Mouse (Mus musculus) cerebellum, postnatal 14 days (tissue): ENCODE results near the gene Tcp10b.
"Not testable (repeated sequence)": the region's sequence is repeated elsewhere in the genome, so short reads cannot be mapped to it uniquely, and the experiment has no call there.

Source experiments
- DNase-seq, 2 experiments: peaks; one replicate each; pipeline ENCODE4 v3.0.0; 2021; ENCODE audit warnings: mixed read lengths in 2 of 2

Gene Tcp10b

GRCm38 (mm10) chr17:13060804-13061203 is at the start of gene Tcp10b:
Gene Tcp10b, plus strand, starts transcription at chr17:13061104.
- not testable (repeated sequence) for DNase-seq

GRCm38 (mm10) chr17:13013316-13013715 is 47.6 kb upstream of the Tcp10b start:
- no peak for DNase-seq

DNA sequence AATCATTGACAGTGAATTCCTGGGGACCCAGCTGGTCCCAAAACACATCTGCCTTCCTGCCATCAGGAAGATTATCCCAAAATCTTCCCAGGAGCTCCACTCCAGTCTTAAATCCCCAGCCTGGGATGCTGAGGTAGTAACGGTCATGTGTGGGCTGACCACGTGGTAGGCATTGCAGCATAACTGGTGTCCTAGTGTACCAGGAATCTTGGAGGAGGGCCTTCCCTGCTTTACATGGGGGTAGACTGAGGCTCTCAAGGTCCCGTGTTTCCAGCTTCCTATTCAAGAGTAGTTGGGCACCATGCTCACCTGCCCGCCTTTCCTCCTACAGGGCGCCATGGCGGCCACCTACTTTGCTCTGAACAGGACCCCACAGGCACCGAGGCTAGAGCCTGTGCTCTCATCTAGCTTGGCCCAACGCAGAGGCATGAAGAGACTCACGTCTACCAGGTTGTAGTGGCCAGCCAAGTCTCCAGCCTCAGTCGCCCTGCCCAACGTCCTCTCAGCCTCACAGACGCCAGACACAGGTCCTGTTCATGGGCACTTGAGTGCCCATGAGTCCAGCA is 24.2 kb upstream of the Tcp10b start:
- not testable (repeated sequence) for DNase-seq

DNA sequence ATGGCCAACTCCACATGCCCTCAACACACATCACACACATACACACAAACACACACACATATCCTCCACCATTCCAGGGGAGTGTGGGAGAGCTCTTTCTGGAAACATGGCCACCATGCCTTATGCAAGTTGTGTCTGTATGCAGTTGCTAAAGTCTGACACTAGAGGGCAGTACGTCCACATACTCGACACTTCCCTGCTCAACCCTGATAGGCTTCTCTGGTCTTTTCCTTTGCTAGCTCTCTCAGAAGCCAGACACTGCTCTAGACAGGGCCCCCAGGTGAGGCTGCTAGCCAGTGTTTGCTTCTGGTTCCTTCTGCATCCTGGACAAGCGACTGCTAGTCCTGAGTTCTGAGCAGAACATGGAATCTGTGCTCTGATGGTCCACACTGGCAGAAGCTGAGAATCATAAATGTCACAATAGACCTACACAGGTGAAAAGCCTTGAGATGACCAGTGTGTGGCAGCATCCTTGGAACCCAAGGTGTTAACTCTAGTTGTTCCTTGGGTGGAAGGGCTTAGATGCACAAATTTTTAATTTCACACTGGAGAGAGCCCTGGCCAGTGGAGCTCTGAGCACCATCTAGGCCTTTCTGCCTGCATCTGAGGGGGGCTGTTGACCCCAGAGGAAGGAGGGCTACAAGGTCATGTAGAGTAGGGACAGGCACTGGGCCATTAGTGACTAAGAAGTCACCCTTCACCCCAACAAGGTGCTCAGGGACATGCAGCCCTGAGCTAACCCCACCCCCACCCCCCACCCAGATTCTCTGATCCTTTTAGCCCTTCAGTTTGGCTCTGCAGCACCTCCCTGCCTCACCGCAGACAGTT is 16.8 kb upstream of the Tcp10b start:
- DNase-seq = peak; percentile 71 to 73

- not testable (repeated sequence) for DNase-seq
Measured at GRCm38 (mm10) chr17:13052124-13052813, 8.6 kb upstream of the Tcp10b start, which contains the start of gene Gpr31b. Gene Gpr31b, minus strand, starts transcription at chr17:13052296.

- DNase-seq = not testable (repeated sequence)
Measured at GRCm38 (mm10) chr17:13062882-13063281, 2.0 kb downstream of the Tcp10b start.

GRCm38 (mm10) chr17:13067864-13068385 is 7.0 kb downstream of the Tcp10b start:
- not testable (repeated sequence) for DNase-seq

- not testable (repeated sequence) for DNase-seq
Measured at GRCm38 (mm10) chr17:13069227-13069626, 8.3 kb downstream of the Tcp10b start.

- not testable (repeated sequence) for DNase-seq
Measured at GRCm38 (mm10) chr17:13091510-13091909, 30.6 kb downstream of the Tcp10b start.

GRCm38 (mm10) chr17:13092100-13092764 is 31.3 kb downstream of the Tcp10b start:
- not testable (repeated sequence) for DNase-seq

DNA sequence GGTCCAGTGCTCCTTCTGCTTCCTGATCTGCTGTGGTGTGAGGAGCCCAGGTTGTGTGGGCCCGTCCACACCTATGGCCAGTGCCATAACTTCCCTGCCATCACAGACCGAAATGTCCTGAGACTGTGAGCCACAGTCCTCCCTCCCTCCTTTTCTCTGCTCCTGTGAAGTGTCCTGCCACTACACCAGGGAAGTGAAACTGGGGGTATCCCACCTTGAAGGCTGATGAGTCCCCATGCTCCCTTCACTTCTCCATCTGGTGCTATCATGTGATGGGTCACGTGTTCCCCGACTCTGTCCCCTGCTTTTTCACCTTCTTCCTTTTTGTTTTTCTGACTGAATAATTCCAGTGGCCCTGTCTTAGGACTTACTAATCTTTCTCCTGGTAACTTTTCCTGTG is 32.1 kb downstream of the Tcp10b start:
- not testable (repeated sequence) for DNase-seq

GRCm38 (mm10) chr17:13106563-13106962 is 45.7 kb downstream of the Tcp10b start:
- DNase-seq = peak; percentile 81 to 84

DNA sequence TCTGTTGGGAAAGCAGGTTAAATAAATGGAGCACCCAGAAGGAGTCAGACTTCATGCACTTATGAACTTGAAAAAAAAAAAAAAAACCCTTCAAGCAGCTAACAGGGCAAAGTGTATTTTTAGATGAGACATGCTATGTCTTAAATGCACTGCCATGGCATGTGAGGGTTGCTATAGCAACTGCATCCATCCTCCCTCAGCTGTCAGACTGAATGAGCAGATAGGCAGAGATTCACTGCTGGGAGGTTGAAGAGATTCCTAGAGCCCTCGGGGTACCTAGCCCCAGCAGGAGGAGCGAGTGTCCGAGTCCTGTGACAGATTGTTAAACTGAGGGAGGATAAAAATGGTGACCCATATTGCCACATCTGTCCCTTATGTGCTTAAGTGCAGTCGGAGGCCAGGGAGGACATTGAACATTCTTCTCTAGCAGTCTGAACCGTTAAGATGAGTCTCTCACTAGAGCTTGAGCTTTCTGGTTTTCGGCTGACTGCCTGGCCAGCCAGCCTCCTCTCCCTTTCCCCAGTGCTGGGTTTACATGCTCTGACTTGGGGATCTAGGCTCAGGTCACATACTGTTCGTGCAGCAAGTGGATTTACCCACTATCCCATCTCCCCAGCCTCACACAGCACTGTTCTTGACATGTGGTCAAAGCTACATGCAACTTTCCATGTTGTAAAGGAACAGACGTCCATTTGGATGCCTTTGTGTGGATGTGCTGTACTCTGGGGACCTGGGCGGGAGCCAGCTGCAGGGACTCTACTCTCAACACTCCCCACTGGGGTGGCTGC is 51.8 kb downstream of the Tcp10b start:
- not testable (repeated sequence) for DNase-seq

- not testable (repeated sequence) for DNase-seq
Measured at GRCm38 (mm10) chr17:13123308-13124038, 62.6 kb downstream of the Tcp10b start.

GRCm38 (mm10) chr17:13124241-13124640 is 63.3 kb downstream of the Tcp10b start:
- DNase-seq = not testable (repeated sequence)

DNA sequence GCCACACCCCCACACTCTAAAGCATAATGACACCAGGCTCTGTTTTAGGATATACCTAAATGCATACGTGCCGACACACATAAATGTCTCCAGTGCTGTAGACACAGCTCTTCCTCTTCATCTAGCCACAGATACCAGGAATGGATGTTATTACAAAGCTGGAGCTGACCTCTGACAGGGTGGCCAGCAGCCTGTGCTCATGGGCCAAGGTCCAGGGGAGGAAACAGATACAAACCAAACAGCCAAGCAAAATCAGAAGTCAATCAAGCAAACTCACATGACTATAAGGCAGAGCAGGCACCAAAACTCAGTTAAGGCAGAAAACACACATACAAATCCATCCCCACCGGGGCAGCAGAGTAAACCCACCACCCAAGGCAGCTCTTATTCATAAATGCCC is 68.4 kb downstream of the Tcp10b start:
- not testable (repeated sequence) for DNase-seq

DNA sequence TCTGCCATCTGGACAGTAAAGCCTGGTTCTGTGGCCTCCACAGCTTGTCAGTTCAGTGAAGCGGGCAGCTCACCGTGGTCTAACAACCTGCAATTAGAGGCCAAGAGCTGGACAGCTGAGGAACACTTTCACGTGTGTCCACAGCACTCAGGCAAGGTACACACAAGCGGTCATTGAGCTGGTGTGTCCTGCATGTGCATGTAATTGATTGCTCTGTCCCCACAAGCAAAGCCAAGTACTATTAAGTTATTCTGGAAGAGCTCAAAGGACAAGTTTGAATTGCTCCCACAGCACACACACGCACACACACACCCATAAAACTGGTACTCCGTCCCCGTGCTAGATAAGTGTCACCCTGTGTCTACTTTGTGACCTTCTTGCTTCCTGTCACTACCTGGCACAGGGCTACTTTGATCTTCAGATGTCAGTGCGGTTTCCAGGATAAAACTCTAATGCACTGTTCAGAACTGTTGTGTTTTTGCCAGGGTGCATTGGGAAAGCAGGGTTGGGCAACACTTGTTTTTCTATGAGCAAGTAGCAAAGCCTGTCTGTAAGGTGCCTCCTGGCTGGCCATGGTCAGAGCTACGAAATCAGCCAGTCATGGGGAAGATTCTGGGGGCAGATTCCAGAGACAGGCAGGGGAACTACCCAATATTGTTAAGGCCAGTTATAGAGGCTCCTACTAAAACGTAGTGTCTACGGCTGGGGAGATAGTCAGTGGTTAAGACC is 69.0 kb downstream of the Tcp10b start:
- not testable (repeated sequence) for DNase-seq

- not testable (repeated sequence) for DNase-seq
Measured at GRCm38 (mm10) chr17:13131710-13132109, 70.8 kb downstream of the Tcp10b start, which contains the start of gene Unc93a. Gene Unc93a, minus strand, starts transcription at chr17:13131810.
